Mouse (Mus musculus) layer of hippocampus, postnatal 25 days (tissue): ENCODE data around the gene Ccdc162. TPM values are rescaled to one million over a fixed set of nuclear protein-coding genes. Genes with fewer than 3 reads are reported as not detected.
A peak's percentile ranks its signal among the peaks of the same experiment; 100 is the strongest.
"Not testable (repeated sequence)": the region's sequence is repeated elsewhere in the genome, so short reads cannot be mapped to it uniquely, and the experiment has no call there.

Source experiments
- DNase-seq, 2 experiments: peaks; one replicate each; pipeline ENCODE4 v3.0.0; 2022; ENCODE audit warnings: mixed read lengths in 2 of 2, low spot score in 1 of 2; ENCODE audit errors: extremely low spot score in 1 of 2
- total RNA-seq, 2 experiments: library from RNA; stranded (reverse); gene quantifications; 2 replicates each; pipeline ENCODE4 v1.2.3; 2021

Gene Ccdc162
- total RNA-seq, 2 experiments from 2014 or later: 1.1 to 1.2 TPM

- no peak for DNase-seq
These were observed 7.1 kb downstream of the Ccdc162 start for GRCm38 (mm10) chr10:41709341-41709740.

GRCm38 (mm10) chr10:41699669-41700068, 16.8 kb downstream of the Ccdc162 start:
- DNase-seq: no peak

- DNase-seq: no peak
These were observed 19.4 kb downstream of the Ccdc162 start for GRCm38 (mm10) chr10:41697040-41697439.

- no peak for DNase-seq
These were observed 25.5 kb downstream of the Ccdc162 start for GRCm38 (mm10) chr10:41690978-41691377.

- peak in 1 of 2 experiments; percentile 67 for DNase-seq
These were observed 26.2 kb downstream of the Ccdc162 start for GRCm38 (mm10) chr10:41689941-41690887.

- DNase-seq: no peak
These were observed 31.9 kb downstream of the Ccdc162 start for GRCm38 (mm10) chr10:41684548-41684996.

GRCm38 (mm10) chr10:41682546-41683393, 33.7 kb downstream of the Ccdc162 start:
- peak; percentile 81 to 95 for DNase-seq

GRCm38 (mm10) chr10:41678746-41679360, 37.6 kb downstream of the Ccdc162 start:
- DNase-seq: peak; percentile 41 to 48

- no peak for DNase-seq
These were observed 39.0 kb downstream of the Ccdc162 start for GRCm38 (mm10) chr10:41677396-41677795.

- DNase-seq: no peak
These were observed 39.8 kb downstream of the Ccdc162 start for GRCm38 (mm10) chr10:41676661-41677061.

- no peak for DNase-seq
These were observed 40.4 kb downstream of the Ccdc162 start for GRCm38 (mm10) chr10:41675842-41676571.

- DNase-seq: no peak
These were observed 41.2 kb downstream of the Ccdc162 start for GRCm38 (mm10) chr10:41675243-41675642.

GRCm38 (mm10) chr10:41674362-41674761, 42.1 kb downstream of the Ccdc162 start:
- no peak for DNase-seq

GRCm38 (mm10) chr10:41670196-41670595, 46.2 kb downstream of the Ccdc162 start:
- no peak for DNase-seq

GRCm38 (mm10) chr10:41665498-41665897, 50.9 kb downstream of the Ccdc162 start:
- DNase-seq: no peak

GRCm38 (mm10) chr10:41659671-41660070, 56.8 kb downstream of the Ccdc162 start:
- not testable (repeated sequence) for DNase-seq

GRCm38 (mm10) chr10:41655684-41656083, 60.8 kb downstream of the Ccdc162 start:
- not testable (repeated sequence) for DNase-seq

GRCm38 (mm10) chr10:41652988-41653387, 63.4 kb downstream of the Ccdc162 start:
- DNase-seq: no peak

- DNase-seq: no peak
These were observed 64.2 kb downstream of the Ccdc162 start for GRCm38 (mm10) chr10:41652094-41652775.
